Mouse (Mus musculus): ENCODE measurements at regions not wholly inside any gene's neighbourhood (a gene's known extent, or its start where the extent isn't known, plus 50 kb on each side); places are given as distances from the start of the nearest gene placed in this dataset.

- WGBS: 70% methylated on average over 8 of the region's 8 CpGs
- peaks cover 20% of the 10 kb centered on the region for H3K4me1 ChIP-seq (ENCODE audit: control insufficient read depth, insufficient read depth, low read length)
- H3K27ac ChIP-seq (ENCODE audit: insufficient read depth, low read depth, low read length): no peak overlapping the region
- no peak overlapping the region for H3K4me3 ChIP-seq (ENCODE audit: insufficient read depth, low read depth, low read length)
- TF ChIP-seq POLR2A (IDR thresholded peaks at IDR 0.05; ENCODE audit: insufficient read depth, low read depth, low read length): no peak
- TF ChIP-seq CTCF (IDR thresholded peaks at IDR 0.05; ENCODE audit: insufficient read depth, low read depth, low read length): no peak
Observed at GRCm38 (mm10) chr13:107720874-107721574, 323.2 kb upstream of the Smim15 start.

GRCm38 (mm10) chr13:107718973-107719620 lies 325.1 kb upstream of the Smim15 start:
- TF ChIP-seq CTCF (IDR thresholded peaks at IDR 0.05; ENCODE audit: insufficient read depth, low read depth, low read length) (no peak), POLR2A (IDR thresholded peaks at IDR 0.05; ENCODE audit: insufficient read depth, low read depth, low read length) (no peak)
- H3K4me1 ChIP-seq (ENCODE audit: control insufficient read depth, insufficient read depth, low read length): peaks cover 20% of the 10 kb centered on the region
- no peak overlapping the region for H3K4me3 ChIP-seq (ENCODE audit: insufficient read depth, low read depth, low read length)
- H3K27ac ChIP-seq (ENCODE audit: insufficient read depth, low read depth, low read length): no peak overlapping the region
- WGBS: 24% methylated on average over 14 of the region's 14 CpGs

GRCm38 (mm10) chr13:107715616-107716015 lies 328.6 kb upstream of the Smim15 start:
- peaks cover 13% of the 10 kb centered on the region for H3K4me1 ChIP-seq (ENCODE audit: control insufficient read depth, insufficient read depth, low read length)
- no peak overlapping the region for H3K4me3 ChIP-seq (ENCODE audit: insufficient read depth, low read depth, low read length)
- no peak overlapping the region for H3K27ac ChIP-seq (ENCODE audit: insufficient read depth, low read depth, low read length)
- no peak for TF ChIP-seq CTCF (IDR thresholded peaks at IDR 0.05; ENCODE audit: insufficient read depth, low read depth, low read length)
- 94% methylated on average over 4 of the region's 4 CpGs for WGBS

GRCm38 (mm10) chr13:107714001-107714400 lies 330.2 kb upstream of the Smim15 start:
- no peak for TF ChIP-seq POLR2A (IDR thresholded peaks at IDR 0.05; ENCODE audit: insufficient read depth, low read depth, low read length)
- TF ChIP-seq CTCF (IDR thresholded peaks at IDR 0.05; ENCODE audit: insufficient read depth, low read depth, low read length): no peak
- 85% methylated on average over 1 of the region's 1 CpGs for WGBS
- Histone ChIP-seq H3K27ac (ENCODE audit: insufficient read depth, low read depth, low read length) (no peak overlapping the region), H3K4me3 (ENCODE audit: insufficient read depth, low read depth, low read length) (no peak overlapping the region), H3K4me1 (ENCODE audit: control insufficient read depth, insufficient read depth, low read length) (peaks cover 7% of the 10 kb centered on the region)

- no peak for TF ChIP-seq POLR2A (IDR thresholded peaks at IDR 0.05; ENCODE audit: insufficient read depth, low read depth, low read length)
- no peak for TF ChIP-seq CTCF (IDR thresholded peaks at IDR 0.05; ENCODE audit: insufficient read depth, low read depth, low read length)
- 97% methylated on average over 4 of the region's 4 CpGs for WGBS
- no peaks in the 10 kb centered on the region for H3K4me1 ChIP-seq (ENCODE audit: control insufficient read depth, insufficient read depth, low read length)
- H3K27ac ChIP-seq (ENCODE audit: insufficient read depth, low read depth, low read length): no peak overlapping the region
- no peak overlapping the region for H3K4me3 ChIP-seq (ENCODE audit: insufficient read depth, low read depth, low read length)
Observed at GRCm38 (mm10) chr13:107711341-107711994, 332.8 kb upstream of the Smim15 start.

GRCm38 (mm10) chr13:107710368-107710767 lies 333.9 kb upstream of the Smim15 start:
- Histone ChIP-seq H3K4me3 (ENCODE audit: insufficient read depth, low read depth, low read length) (no peak overlapping the region), H3K27ac (ENCODE audit: insufficient read depth, low read depth, low read length) (no peak overlapping the region), H3K4me1 (ENCODE audit: control insufficient read depth, insufficient read depth, low read length) (no peaks in the 10 kb centered on the region)
- TF ChIP-seq CTCF (IDR thresholded peaks at IDR 0.05; ENCODE audit: insufficient read depth, low read depth, low read length): no peak
- no peak for TF ChIP-seq POLR2A (IDR thresholded peaks at IDR 0.05; ENCODE audit: insufficient read depth, low read depth, low read length)
- 94% methylated on average over 4 of the region's 4 CpGs for WGBS

GRCm38 (mm10) chr13:107709828-107710227 lies 334.4 kb upstream of the Smim15 start:
- no peaks in the 10 kb centered on the region for H3K4me1 ChIP-seq (ENCODE audit: control insufficient read depth, insufficient read depth, low read length)
- 90% methylated on average over 2 of the region's 2 CpGs for WGBS
- TF ChIP-seq CTCF (IDR thresholded peaks at IDR 0.05; ENCODE audit: insufficient read depth, low read depth, low read length): no peak
- no peak for TF ChIP-seq POLR2A (IDR thresholded peaks at IDR 0.05; ENCODE audit: insufficient read depth, low read depth, low read length)
- H3K27ac ChIP-seq (ENCODE audit: insufficient read depth, low read depth, low read length): no peak overlapping the region
- no peak overlapping the region for H3K4me3 ChIP-seq (ENCODE audit: insufficient read depth, low read depth, low read length)

- WGBS: 82% methylated on average over 7 of the region's 7 CpGs
- no peak overlapping the region for H3K4me3 ChIP-seq (ENCODE audit: insufficient read depth, low read depth, low read length)
Observed at GRCm38 (mm10) chr13:107703736-107704135, 340.5 kb upstream of the Smim15 start.

More at GRCm38 (mm10) chr13:107703736-107704135, 340.5 kb upstream of the Smim15 start:
- TF ChIP-seq POLR2A (IDR thresholded peaks at IDR 0.05; ENCODE audit: insufficient read depth, low read depth, low read length): no peak
- TF ChIP-seq CTCF (IDR thresholded peaks at IDR 0.05; ENCODE audit: insufficient read depth, low read depth, low read length): no peak
- H3K27ac ChIP-seq (ENCODE audit: insufficient read depth, low read depth, low read length): no peak overlapping the region
- peaks cover 9% of the 10 kb centered on the region; the same call in 1 of the 2 replicates for H3K4me1 ChIP-seq (ENCODE audit: control insufficient read depth, insufficient read depth, low read length)
